Mouse (Mus musculus): ENCODE data around the gene Ces1e.

- TF ChIP-seq CTCF (conservative IDR thresholded peaks at IDR 0.05 in 1 of 2, IDR thresholded peaks at IDR 0.05 in 1 of 2; ENCODE audit: low read depth in 2 of 2, low read length in 2 of 2) (no peak), POLR2A (IDR thresholded peaks at IDR 0.05; ENCODE audit: low read depth, low read length) (no peak)
Measured at GRCm38 (mm10) chr8:93197685-93198525, 31.5 kb downstream of the Ces1e start, which contains the start of gene Ces1d.

Data from CH12.LX (cell line).